Mouse (Mus musculus): ENCODE data around the gene Sh3gl2. TPM values are rescaled to one million over a fixed set of nuclear protein-coding genes. Genes with fewer than 3 reads are reported as not detected.
A peak's percentile ranks its signal among the peaks of the same experiment; 100 is the strongest.

The Sh3gl2 gene
- polyA plus RNA-seq, 2 experiments: 3.1 to 5.2 TPM

DNA sequence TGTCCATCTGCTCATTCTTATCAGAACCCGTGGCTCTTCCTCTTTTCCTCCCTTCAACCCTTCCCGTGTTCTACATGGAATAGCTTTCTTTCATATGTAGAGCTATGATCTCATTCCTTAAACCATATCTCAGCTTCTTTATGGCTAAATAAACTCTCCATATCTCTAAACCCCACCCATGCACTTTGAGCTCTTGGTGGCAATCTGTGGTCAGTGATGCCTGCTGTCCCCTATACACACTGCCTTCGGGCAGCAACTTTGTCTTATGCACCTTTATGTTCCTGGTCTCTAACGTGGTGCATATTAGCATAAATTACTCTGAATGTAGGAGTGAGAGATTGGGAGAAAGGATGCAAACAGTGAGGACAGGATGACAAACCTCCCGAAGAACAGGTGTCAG lies 180.3 kb downstream of the Sh3gl2 start:
- Histone ChIP-seq H3K27ac (replicated peaks; ENCODE audit: low read depth, low read length) (no peak overlapping the region), H3K4me3 (replicated peaks; ENCODE audit: low read length) (no peak overlapping the region), H3K36me3 (ENCODE audit: control insufficient read depth, insufficient read depth, low read length) (no peaks in the 10 kb centered on the region), H3K27me3 (ENCODE audit: control insufficient read depth, insufficient read depth, low read length) (no peaks in the 10 kb centered on the region), H3K4me2 (replicated peaks; ENCODE audit: low read depth, low read length, severe bottlenecking) (no peak overlapping the region), H3K9ac (ENCODE audit: low read depth, low read length, severe bottlenecking) (no peak overlapping the region), H3K4me1 (ENCODE audit: control insufficient read depth, insufficient read depth, low read length) (no peaks in the 10 kb centered on the region), H3K9me3 (ENCODE audit: control insufficient read depth, low read length) (no peaks in the 10 kb centered on the region)
- ATAC-seq (ENCODE audit: low FRiP score, low read depth) (no peak), DNase-seq (ENCODE audit: low spot score) (no peak)
- 88% methylated on average over 5 of the region's 5 CpGs for WGBS
- TF ChIP-seq POLR2A (IDR thresholded peaks at IDR 0.05; ENCODE audit: borderline replicate concordance, extremely low read depth, insufficient read depth, insufficient read length): no peak

DNA sequence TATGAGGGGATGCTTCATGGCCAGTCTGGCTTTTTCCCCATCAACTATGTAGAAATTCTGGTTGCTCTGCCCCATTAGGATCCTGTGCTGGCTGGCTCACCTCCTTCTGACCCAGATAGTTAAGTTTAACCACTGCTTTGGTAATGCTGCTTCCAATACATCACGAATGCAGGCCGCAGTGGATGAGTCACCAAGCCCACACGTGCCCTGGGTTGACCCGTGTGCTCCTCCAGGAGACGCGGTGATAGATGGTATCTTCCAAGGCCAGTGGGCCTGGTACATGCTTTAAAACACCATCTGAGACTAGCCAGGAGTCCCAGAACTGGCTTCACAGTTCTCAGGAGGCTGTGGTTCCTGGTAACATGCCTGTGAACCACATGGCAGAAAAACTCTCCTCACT lies 182.8 kb downstream of the Sh3gl2 start:
- H3K9me3 ChIP-seq (ENCODE audit: control insufficient read depth, low read length): no peaks in the 10 kb centered on the region
- H3K4me3 ChIP-seq (replicated peaks; ENCODE audit: low read length): no peak overlapping the region
- H3K27ac ChIP-seq (replicated peaks; ENCODE audit: low read depth, low read length): no peak overlapping the region
- H3K4me1 ChIP-seq (ENCODE audit: control insufficient read depth, insufficient read depth, low read length): no peaks in the 10 kb centered on the region
- ATAC-seq (ENCODE audit: low FRiP score, low read depth) (no peak), DNase-seq (ENCODE audit: low spot score) (no peak)
- H3K9ac ChIP-seq (ENCODE audit: low read depth, low read length, severe bottlenecking): no peak overlapping the region
- no peaks in the 10 kb centered on the region for H3K27me3 ChIP-seq (ENCODE audit: control insufficient read depth, insufficient read depth, low read length)
- 91% methylated on average over 6 of the region's 6 CpGs for WGBS
- no peak overlapping the region for H3K4me2 ChIP-seq (replicated peaks; ENCODE audit: low read depth, low read length, severe bottlenecking)
- TF ChIP-seq POLR2A (IDR thresholded peaks at IDR 0.05; ENCODE audit: borderline replicate concordance, extremely low read depth, insufficient read depth, insufficient read length): no peak
- H3K36me3 ChIP-seq (ENCODE audit: control insufficient read depth, insufficient read depth, low read length): no peaks in the 10 kb centered on the region

DNA sequence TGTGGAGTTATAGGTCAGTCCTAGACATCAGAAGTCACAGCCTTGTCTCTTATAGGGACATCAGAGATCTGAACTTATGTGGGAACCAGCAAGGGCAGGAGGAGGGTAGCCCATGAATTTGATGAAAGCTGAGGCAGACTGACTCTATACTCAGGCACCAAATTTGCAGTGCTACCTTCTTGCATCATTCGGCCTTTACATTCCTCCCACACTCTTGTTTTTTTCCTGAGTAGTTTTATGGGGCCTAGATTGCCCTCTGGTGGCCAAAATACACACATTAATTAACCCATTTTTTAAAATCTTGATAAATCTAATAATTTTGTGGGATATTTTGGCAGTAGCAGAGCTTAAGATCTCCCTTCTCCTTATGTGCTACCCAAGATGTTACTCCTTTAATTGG lies 186.9 kb downstream of the Sh3gl2 start:
- Histone ChIP-seq H3K4me3 (replicated peaks; ENCODE audit: low read length) (no peak overlapping the region), H3K36me3 (ENCODE audit: control insufficient read depth, insufficient read depth, low read length) (no peaks in the 10 kb centered on the region), H3K4me1 (ENCODE audit: control insufficient read depth, insufficient read depth, low read length) (no peaks in the 10 kb centered on the region), H3K9ac (ENCODE audit: low read depth, low read length, severe bottlenecking) (no peak overlapping the region), H3K27me3 (ENCODE audit: control insufficient read depth, insufficient read depth, low read length) (no peaks in the 10 kb centered on the region), H3K9me3 (ENCODE audit: control insufficient read depth, low read length) (no peaks in the 10 kb centered on the region), H3K27ac (replicated peaks; ENCODE audit: low read depth, low read length) (no peak overlapping the region), H3K4me2 (replicated peaks; ENCODE audit: low read depth, low read length, severe bottlenecking) (no peak overlapping the region)
- WGBS: 56% methylated on average over 1 of the region's 1 CpGs
- no peak for ATAC-seq (ENCODE audit: low FRiP score, low read depth)
- TF ChIP-seq POLR2A (IDR thresholded peaks at IDR 0.05; ENCODE audit: borderline replicate concordance, extremely low read depth, insufficient read depth, insufficient read length): no peak
- peak; percentile 38 for DNase-seq (ENCODE audit: low spot score)

DNA sequence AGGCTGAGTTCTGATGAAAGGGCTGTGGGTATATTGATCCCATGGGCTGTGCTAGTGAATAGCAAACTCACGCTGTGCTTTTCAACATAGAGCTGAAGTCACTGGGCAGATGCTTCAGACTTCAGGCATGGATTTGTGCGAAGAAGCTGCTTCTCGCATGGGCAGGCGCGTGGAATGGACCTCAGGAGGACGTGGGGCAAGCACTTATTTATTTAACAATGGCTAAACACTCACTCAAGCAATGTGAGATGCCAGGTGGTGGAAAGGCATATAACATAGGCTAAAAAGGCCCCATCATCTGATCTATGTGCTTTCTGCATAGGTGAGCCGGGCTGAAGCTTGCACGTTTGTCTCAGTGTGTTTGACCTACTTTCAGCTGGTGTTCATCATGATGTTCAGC lies 193.8 kb downstream of the Sh3gl2 start:
- no peak for TF ChIP-seq POLR2A (IDR thresholded peaks at IDR 0.05; ENCODE audit: borderline replicate concordance, extremely low read depth, insufficient read depth, insufficient read length)
- no peaks in the 10 kb centered on the region for H3K36me3 ChIP-seq (ENCODE audit: control insufficient read depth, insufficient read depth, low read length)
- WGBS: 85% methylated on average over 8 of the region's 8 CpGs
- DNase-seq (ENCODE audit: low spot score) (no peak), ATAC-seq (ENCODE audit: low FRiP score, low read depth) (no peak)
- H3K4me1 ChIP-seq (ENCODE audit: control insufficient read depth, insufficient read depth, low read length): no peaks in the 10 kb centered on the region
- H3K9ac ChIP-seq (ENCODE audit: low read depth, low read length, severe bottlenecking): no peak overlapping the region
- H3K4me2 ChIP-seq (replicated peaks; ENCODE audit: low read depth, low read length, severe bottlenecking): no peak overlapping the region
- H3K27me3 ChIP-seq (ENCODE audit: control insufficient read depth, insufficient read depth, low read length): no peaks in the 10 kb centered on the region
- no peak overlapping the region for H3K4me3 ChIP-seq (replicated peaks; ENCODE audit: low read length)
- H3K9me3 ChIP-seq (ENCODE audit: control insufficient read depth, low read length): no peaks in the 10 kb centered on the region
- H3K27ac ChIP-seq (replicated peaks; ENCODE audit: low read depth, low read length): no peak overlapping the region

DNA sequence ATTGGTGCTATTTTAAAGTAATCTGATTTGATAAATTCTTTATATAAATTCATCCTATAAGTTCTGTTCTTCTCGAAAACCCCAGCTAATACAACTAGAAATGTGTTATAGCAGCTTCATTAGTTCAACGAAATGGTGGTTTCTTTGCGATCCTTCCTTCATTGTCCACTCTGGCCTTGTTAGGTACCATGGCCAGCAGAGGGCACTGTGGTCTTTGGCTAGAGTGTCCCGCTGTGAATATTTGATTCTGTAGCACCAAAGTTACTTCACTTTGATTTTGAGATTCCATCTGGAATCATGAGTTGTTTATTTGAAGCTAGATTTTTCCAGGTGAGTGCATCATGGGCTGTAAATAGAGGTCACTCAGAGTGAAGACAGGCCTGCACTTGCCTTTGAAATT lies 197.9 kb downstream of the Sh3gl2 start:
- no peak overlapping the region for H3K27ac ChIP-seq (replicated peaks; ENCODE audit: low read depth, low read length)
- DNase-seq (ENCODE audit: low spot score): peak; percentile 86
- H3K9me3 ChIP-seq (ENCODE audit: control insufficient read depth, low read length): no peaks in the 10 kb centered on the region
- H3K27me3 ChIP-seq (ENCODE audit: control insufficient read depth, insufficient read depth, low read length): no peaks in the 10 kb centered on the region
- ATAC-seq (ENCODE audit: low FRiP score, low read depth): no peak
- no peak overlapping the region for H3K4me2 ChIP-seq (replicated peaks; ENCODE audit: low read depth, low read length, severe bottlenecking)
- 30% methylated on average over 4 of the region's 4 CpGs for WGBS
- H3K9ac ChIP-seq (ENCODE audit: low read depth, low read length, severe bottlenecking): no peak overlapping the region
- H3K36me3 ChIP-seq (ENCODE audit: control insufficient read depth, insufficient read depth, low read length): no peaks in the 10 kb centered on the region
- TF ChIP-seq POLR2A (IDR thresholded peaks at IDR 0.05; ENCODE audit: borderline replicate concordance, extremely low read depth, insufficient read depth, insufficient read length): no peak
- no peak overlapping the region for H3K4me3 ChIP-seq (replicated peaks; ENCODE audit: low read length)
- no peaks in the 10 kb centered on the region for H3K4me1 ChIP-seq (ENCODE audit: control insufficient read depth, insufficient read depth, low read length)
